Mouse (Mus musculus): ENCODE results near the gene Taok3. TPM values are rescaled to one million over a fixed set of nuclear protein-coding genes. Genes with fewer than 3 reads are reported as not detected.

The Taok3 gene
- total RNA-seq, 2 experiments from 2014 or later, result 67.6 to 68.7 TPM

DNA sequence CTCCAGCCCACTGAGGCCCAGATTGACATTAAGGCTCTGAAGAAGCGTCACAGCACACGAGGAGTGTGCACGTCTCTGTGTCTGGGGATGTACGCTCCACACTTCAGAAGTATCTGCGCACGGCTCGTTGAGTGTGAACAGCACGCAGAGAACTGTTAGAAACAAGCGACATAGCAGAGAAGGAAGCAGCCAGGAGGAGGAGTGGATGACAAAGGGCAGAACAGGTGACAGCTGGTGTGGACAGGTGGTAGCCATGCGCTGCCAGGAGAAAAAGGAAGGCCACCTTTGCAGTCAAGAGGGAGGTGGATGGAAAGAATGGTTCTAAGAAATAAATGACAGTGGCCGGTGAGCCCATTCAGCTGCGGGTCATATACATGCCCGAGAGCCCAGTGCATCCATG lies 43.9 kb downstream of the Taok3 start:
- intact Hi-C loops (cut with DNase I), result no loop called here
- DNase-seq (ENCODE audit: extremely low spot score in 1 of 2, low spot score in 2 of 2), result no peak

DNA sequence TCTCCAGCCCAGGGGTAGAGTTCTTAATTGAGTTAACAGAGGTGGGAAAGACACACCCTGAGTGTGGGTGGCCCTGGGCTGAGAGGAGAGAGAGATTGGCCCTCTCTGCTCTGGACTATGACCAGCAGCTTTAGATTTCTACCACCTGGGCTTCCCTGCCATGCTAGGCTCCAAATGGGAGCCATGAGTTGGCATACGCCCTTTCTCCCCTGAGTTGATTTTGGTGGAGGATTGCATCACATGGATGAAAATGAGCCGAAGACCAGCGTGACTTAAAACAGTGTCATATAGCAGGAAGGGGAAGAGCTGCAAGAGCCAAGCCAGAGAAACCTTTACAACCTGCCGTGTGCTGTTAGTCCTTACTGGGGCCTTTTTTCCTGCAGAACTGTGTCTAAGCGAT lies 44.6 kb downstream of the Taok3 start:
- DNase-seq (ENCODE audit: extremely low spot score in 1 of 2, low spot score in 2 of 2), result no peak
- intact Hi-C loops (cut with DNase I), result no loop called here

GRCm38 (mm10) chr5:117164923-117165322 lies 45.0 kb downstream of the Taok3 start:
- intact Hi-C loops (cut with DNase I), result no loop called here

DNA sequence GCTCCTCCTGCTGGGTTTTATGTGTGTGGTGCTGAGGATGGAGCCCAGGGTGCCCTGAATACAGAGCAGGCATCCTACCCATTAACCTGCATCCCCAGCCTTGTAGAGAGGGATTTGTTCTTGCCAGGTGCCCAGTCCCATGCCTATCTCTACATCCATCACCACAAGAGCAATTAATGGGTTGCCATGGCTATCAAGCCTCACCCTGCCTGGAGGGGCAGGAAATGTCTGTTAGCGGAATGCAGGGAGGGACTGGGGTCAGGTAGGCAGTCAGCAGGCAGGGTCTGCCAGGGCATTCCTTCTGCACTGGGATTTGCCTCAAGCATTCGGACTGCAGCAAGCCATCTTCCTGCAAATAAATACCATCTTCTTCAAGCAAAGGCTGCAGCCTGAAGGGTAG lies 46.0 kb downstream of the Taok3 start:
- intact Hi-C loops (cut with DNase I), result no loop called here
- DNase-seq (ENCODE audit: extremely low spot score in 1 of 2, low spot score in 2 of 2), result no peak

More at GRCm38 (mm10) chr5:117164923-117165322, 45.0 kb downstream of the Taok3 start:
- no peak for DNase-seq (ENCODE audit: extremely low spot score in 1 of 2, low spot score in 2 of 2)

- intact Hi-C loops (cut with DNase I), result no loop called here
- DNase-seq (ENCODE audit: extremely low spot score in 1 of 2, low spot score in 2 of 2), result no peak
Measured at GRCm38 (mm10) chr5:117166811-117167365, 47.0 kb downstream of the Taok3 start.

GRCm38 (mm10) chr5:117168351-117169100 lies 48.6 kb downstream of the Taok3 start:
- DNase-seq (ENCODE audit: extremely low spot score in 1 of 2, low spot score in 2 of 2), result no peak

DNA sequence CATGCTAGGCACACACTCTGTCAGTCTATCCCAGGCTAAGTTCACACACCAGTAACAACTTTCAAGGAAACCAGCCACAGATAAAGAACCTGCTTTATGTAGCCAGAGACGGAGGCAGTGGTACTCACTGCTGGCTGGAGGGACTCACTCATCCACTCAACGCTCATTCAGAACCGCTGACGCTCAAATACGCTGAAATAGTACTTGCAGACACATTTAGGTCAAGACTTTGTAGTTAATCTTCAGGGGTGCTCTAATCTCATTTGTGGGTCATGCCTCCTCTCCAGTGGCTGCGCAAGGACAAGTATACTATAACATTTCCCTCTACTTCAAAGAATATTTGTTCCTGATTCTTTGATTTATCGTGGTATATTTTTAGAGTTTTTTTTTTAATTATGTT lies 54.1 kb downstream of the Taok3 start:
- intact Hi-C loops (cut with DNase I), result no loop called here
- DNase-seq (ENCODE audit: extremely low spot score in 1 of 2, low spot score in 2 of 2), result no peak

More at GRCm38 (mm10) chr5:117168351-117169100, 48.6 kb downstream of the Taok3 start:
- intact Hi-C loops (cut with DNase I), result no loop called here

DNA sequence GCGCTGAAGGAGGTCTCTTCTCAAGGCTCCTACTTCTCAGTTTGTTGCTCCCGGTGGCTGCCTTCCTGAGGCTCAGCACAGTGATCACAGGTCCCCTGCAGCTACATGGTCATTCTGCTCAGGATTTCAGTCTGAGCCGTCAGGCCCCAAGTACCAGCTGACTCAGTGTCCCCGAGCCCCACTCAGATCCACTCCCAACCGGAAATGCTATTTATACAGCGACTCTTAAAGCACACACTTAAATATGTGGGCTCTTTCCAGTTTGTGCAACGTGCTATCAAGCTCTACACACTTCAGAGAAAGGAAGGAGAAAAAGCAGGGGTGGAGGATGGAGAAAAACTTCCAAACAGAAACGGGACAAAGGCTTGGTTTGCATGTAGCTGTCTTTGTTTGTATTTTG lies 56.0 kb downstream of the Taok3 start:
- intact Hi-C loops (cut with DNase I), result no loop called here
- DNase-seq (ENCODE audit: extremely low spot score in 1 of 2, low spot score in 2 of 2), result no peak

DNA sequence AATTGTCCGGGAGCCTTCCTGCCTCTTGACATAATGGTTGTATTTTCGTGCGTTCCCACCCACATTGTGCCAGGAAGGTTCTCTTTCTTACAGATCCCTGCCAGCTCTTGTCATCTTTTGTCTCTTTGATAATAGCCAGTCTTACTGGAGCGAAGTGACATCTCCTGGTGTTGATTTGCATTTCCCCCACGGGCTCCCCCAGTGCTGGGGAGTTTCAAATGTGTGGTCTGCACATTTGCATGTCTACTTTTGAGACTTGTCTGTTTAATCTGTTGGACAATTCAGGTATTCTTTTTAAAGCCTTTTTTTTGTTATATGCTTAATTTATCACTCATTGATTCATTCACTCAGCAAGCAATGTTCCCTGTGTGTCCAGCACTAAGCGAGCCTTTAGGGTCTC lies 58.1 kb downstream of the Taok3 start:
- DNase-seq (ENCODE audit: extremely low spot score in 1 of 2, low spot score in 2 of 2), result no peak
- intact Hi-C loops (cut with DNase I), result no loop called here

- intact Hi-C loops (cut with DNase I), result no loop called here
- no peak for DNase-seq (ENCODE audit: extremely low spot score in 1 of 2, low spot score in 2 of 2)
Measured at GRCm38 (mm10) chr5:117178486-117178885, 58.6 kb downstream of the Taok3 start.

DNA sequence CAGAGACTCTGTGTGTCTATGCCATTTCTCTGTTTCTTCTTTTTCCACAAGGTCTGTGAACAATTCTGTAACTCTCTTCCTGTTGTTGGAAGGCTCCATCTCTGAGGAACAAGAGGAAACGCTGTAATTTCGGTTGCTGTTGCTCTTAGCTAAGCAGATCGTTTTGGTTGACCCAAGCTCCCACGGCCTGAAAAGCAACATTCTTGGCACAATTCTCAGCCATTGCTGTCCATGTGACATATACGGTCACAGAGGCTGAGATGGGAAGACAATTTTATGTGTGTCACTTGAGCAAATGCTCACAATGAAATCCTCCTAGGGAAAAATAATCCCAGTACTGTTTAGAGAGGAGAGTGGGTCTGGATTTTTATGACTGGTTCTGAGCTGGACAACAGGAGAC lies 62.0 kb downstream of the Taok3 start:
- intact Hi-C loops (cut with DNase I), result no loop called here
- DNase-seq (ENCODE audit: extremely low spot score in 1 of 2, low spot score in 2 of 2), result no peak

DNA sequence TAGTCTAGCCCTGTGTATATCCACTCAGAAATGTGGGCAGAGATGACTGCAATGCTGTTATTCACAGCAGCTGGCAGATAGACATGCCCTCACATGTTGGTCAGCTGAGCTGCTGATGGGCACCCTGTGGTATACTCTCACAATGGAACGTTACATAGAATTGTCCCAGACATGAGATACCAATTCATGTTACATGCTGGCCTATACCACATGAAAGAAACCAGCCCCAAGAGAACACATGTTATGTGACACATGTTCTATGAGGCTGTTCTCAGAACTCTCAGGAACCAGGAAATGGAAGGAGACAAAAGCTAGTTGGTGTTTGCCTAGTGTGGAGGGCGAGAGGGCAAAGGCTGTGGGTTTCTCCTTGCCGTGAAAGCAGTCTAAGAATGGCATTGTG lies 62.5 kb downstream of the Taok3 start:
- intact Hi-C loops (cut with DNase I), result no loop called here
- no peak for DNase-seq (ENCODE audit: extremely low spot score in 1 of 2, low spot score in 2 of 2)

- intact Hi-C loops (cut with DNase I), result no loop called here
- no peak for DNase-seq (ENCODE audit: extremely low spot score in 1 of 2, low spot score in 2 of 2)
Measured at GRCm38 (mm10) chr5:117184832-117185231, 64.9 kb downstream of the Taok3 start.

GRCm38 (mm10) chr5:117185673-117186072 lies 65.7 kb downstream of the Taok3 start:
- no peak for DNase-seq (ENCODE audit: extremely low spot score in 1 of 2, low spot score in 2 of 2)
- intact Hi-C loops (cut with DNase I), result no loop called here

DNA sequence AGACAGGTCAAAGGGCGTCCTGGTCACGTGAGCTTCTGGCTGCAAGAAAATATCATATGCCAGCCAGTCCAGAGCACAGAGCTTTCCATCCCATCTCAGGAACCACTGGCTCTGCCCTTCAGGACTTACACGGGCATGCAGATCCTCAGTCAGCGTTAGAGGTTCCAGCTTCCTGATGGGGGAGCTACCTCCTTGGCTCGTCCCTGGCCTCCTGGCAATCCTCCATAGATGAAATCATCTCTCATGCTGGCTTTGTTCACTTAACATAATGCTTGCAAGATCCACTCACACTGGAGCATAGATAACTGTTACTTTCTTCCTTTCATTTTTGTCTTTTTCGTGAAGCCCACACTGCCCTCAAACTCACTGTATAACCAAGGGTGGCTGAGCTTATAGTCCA lies 72.1 kb downstream of the Taok3 start:
- intact Hi-C loops (cut with DNase I), result no loop called here
- DNase-seq (ENCODE audit: extremely low spot score in 1 of 2, low spot score in 2 of 2), result no peak

DNA sequence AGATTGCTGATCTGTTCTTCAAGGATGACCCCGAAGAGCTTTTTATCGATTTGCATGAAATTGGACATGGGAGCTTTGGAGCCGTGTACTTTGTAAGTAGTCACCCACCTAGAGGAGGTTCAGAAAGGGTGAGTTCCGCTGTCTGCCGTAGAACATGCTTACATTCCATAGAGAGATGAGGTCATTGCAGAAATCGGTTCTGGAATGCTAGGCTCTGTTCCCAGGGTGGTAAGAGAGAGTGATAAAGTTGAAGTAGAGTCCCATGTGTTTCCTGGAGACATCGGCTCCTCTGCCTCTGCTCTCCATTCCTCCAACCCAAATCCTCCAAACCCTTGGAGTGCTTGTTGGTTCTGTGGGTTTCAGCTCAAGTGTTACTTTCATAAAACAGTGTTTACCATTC lies 73.8 kb downstream of the Taok3 start:
- intact Hi-C loops (cut with DNase I), result no loop called here
- no peak for DNase-seq (ENCODE audit: extremely low spot score in 1 of 2, low spot score in 2 of 2)

DNA sequence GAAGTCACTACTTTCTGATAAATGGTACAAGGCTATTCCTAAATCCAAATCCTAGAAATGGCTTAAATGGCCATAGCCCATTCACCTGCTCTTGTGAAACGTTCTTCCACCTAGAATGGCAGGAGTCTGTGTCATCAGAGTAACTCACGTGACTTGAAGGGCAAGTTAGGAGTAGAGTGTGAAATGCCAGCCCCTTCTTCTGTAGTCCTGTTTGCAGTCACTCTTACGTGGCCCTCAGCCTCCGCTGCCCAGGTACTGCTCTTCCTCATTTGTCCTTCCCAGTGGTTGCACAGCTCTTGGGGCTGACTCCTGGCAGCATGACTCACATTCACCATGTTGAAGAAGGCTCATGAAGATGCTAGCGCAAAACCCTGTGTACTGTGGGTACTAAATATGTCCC lies 74.7 kb downstream of the Taok3 start:
- no peak for DNase-seq (ENCODE audit: extremely low spot score in 1 of 2, low spot score in 2 of 2)
- intact Hi-C loops (cut with DNase I), result no loop called here

DNA sequence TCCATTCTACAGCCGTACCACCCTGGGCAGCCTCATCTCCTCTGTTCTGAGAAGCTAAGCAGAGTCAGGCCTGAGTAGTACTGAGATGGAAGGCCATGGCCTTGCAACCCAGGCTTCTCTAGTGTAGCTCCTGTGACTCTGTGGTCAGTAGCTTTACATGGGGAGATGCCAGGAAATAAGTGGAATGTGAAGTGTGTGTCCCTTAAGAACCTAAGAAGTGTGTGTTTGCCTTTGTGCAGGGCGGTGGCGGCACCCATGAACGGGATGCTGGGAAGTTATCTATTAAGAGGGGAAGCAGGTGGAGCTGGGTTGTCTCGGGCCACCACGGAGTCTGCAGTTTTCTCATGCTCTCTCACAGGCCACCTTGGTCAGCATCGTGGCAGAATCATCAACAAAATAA lies 76.6 kb downstream of the Taok3 start:
- DNase-seq (ENCODE audit: extremely low spot score in 1 of 2, low spot score in 2 of 2), result no peak
- intact Hi-C loops (cut with DNase I), result no loop called here

DNA sequence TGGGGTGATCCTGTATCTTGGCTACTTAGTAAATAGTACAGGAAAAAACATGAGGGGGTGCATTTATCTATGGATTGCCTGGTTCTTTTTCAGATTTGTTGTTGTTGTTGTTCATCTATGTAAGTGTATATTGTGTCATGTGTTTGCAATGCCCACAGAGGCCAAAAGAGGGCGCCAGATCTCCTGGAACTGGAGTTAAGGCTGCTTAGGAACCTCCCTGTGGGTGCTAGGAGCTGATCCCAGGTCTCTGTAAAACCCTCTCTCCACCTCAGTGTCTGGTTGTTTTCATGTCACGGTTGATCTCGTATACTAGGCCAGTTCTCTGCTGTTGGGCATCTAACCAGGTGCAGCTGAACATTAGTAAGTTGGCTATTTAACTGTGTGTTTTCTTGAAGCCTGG lies 78.5 kb downstream of the Taok3 start:
- intact Hi-C loops (cut with DNase I), result no loop called here
- DNase-seq (ENCODE audit: extremely low spot score in 1 of 2, low spot score in 2 of 2), result no peak

GRCm38 (mm10) chr5:117207286-117207685 lies 87.4 kb downstream of the Taok3 start:
- intact Hi-C loops (cut with DNase I), result no loop called here
- no peak for DNase-seq (ENCODE audit: extremely low spot score in 1 of 2, low spot score in 2 of 2)

DNA sequence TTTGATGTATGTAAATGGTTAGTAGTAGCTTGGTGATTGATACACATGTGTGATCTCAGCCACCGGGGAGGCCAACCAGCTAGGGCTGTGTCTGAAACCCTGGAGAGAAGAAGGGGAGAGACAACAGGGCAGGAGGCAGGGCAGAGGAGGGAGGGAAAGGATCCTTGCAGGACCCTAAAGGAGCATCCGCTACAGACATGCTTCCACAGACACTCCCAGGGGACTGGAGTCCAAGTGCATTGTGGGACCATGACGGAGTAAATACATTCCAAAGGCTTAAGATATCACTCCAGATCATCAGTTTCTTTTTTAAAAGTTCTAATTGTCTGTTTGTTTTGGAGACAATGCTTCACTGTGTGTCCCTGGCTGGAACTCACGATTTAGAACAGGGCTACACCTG lies 94.1 kb downstream of the Taok3 start:
- DNase-seq (ENCODE audit: extremely low spot score in 1 of 2, low spot score in 2 of 2), result no peak
- intact Hi-C loops (cut with DNase I), result no loop called here

All from left cerebral cortex, postnatal 10 days (tissue).